Mouse (Mus musculus): ENCODE results near the gene Plekha5. TPM values are rescaled to one million over a fixed set of nuclear protein-coding genes. Genes with fewer than 3 reads are reported as not detected.
"Not testable (repeated sequence)": the region's sequence is repeated elsewhere in the genome, so short reads cannot be mapped to it uniquely, and the experiment has no call there.

Gene Plekha5
- polyA plus RNA-seq, 1 experiment from 2014 or later, result 5.2 TPM

DNA sequence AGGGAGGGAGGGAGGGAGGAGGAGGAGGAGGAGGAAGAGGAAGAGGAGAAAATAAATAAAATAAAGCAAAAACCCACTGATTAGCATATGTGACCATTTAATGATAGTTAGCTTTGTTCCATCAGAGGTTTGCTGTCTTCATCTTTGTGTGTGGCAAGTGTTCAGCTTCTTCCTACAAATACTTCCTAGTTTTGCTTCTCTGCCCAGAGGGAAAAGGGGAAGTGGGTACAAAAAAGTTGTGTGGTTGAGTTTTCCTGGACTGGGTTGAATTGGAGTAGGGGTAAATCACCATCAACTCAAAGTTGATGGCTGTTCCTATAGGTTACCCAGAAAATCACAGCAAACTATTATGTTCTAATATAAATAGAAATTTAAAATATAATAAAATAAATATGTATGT is 65.7 kb downstream of the Plekha5 start:
- Histone ChIP-seq H3K4me3 (ENCODE audit: low read depth, low read length) (no peak overlapping the region), H3K27me3 (ENCODE audit: insufficient read depth, low read length) (no peaks in the 10 kb centered on the region), H3K9ac (replicated peaks) (no peak overlapping the region), H3K9me3 (ENCODE audit: low read length) (no peaks in the 10 kb centered on the region), H3K4me1 (ENCODE audit: insufficient read depth) (peaks cover 19% of the 10 kb centered on the region), H3K4me2 (ENCODE audit: low read depth, low read length) (no peak overlapping the region), H3K36me3 (replicated peaks; ENCODE audit: insufficient read depth, low read length) (no peaks in the 10 kb centered on the region), H3K27ac (ENCODE audit: low read depth) (no peak overlapping the region)
- ATAC-seq, result no peak
- TF ChIP-seq CTCF (IDR thresholded peaks at IDR 0.05; ENCODE audit: low read depth), result no peak
- no peak for TF ChIP-seq EP300 (IDR thresholded peaks at IDR 0.05; ENCODE audit: low read depth)
- DNase-seq, result no peak

DNA sequence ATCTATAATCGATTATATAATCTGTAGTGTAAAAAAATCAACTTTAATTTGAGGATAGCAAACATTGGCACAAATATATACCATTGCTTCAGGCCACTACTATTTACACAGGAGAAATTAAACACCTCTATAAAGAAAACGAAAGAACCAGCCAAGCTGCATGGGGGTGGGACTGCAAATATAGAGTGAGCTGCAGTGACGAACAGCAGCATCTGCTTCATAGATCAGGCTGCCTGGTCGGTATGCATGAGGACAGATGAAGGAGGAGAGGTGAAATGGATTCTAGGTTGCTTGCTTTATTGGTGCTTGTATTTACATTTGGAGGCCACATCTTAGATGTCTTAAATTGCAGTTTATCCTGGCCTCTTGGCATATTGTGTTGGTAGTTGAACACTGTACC is 66.4 kb downstream of the Plekha5 start:
- H3K4me3 ChIP-seq (ENCODE audit: low read depth, low read length), result no peak overlapping the region
- WGBS (ENCODE audit: insufficient replicate concordance), result 54% methylated on average over 4 of the region's 4 CpGs
- H3K36me3 ChIP-seq (replicated peaks; ENCODE audit: insufficient read depth, low read length), result no peaks in the 10 kb centered on the region
- no peaks in the 10 kb centered on the region for H3K27me3 ChIP-seq (ENCODE audit: insufficient read depth, low read length)
- DNase-seq (no peak), ATAC-seq (no peak)
- peaks cover 19% of the 10 kb centered on the region for H3K4me1 ChIP-seq (ENCODE audit: insufficient read depth)
- TF ChIP-seq EP300 (IDR thresholded peaks at IDR 0.05; ENCODE audit: low read depth), result no peak
- no peak for TF ChIP-seq CTCF (IDR thresholded peaks at IDR 0.05; ENCODE audit: low read depth)
- H3K9me3 ChIP-seq (ENCODE audit: low read length), result no peaks in the 10 kb centered on the region
- H3K27ac ChIP-seq (ENCODE audit: low read depth), result no peak overlapping the region
- H3K4me2 ChIP-seq (ENCODE audit: low read depth, low read length), result no peak overlapping the region
- no peak overlapping the region for H3K9ac ChIP-seq (replicated peaks)

DNA sequence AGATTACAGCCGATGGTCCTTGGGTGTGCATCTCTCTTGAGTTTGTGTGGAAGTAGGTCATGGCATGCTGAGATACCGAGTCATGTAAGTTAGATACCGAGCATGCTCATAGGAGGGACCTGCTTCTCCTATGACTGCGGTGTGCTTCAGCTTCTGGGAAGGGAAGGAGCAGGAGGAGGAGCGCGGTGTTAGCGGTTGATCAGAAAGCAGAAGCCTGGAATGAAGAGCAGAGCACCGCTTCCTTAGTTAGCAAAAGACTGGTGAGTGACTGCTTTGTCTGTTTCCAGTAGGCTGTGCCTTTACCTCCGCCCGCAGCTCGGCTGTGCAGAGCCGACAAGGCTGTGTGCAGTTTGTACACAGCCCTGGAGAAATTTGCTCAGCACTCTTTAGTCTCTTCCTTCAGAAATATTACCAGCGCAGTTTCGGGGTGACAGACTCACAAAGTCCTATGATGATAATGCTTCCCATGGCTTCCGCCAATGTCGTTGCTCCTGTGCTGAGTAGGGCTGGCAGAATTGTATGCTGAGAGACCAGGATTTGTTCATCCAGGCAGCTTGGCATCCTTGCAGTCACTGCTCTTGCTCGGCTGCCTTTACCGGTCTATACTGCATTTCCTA is 67.2 kb downstream of the Plekha5 start:
- Histone ChIP-seq H3K36me3 (replicated peaks; ENCODE audit: insufficient read depth, low read length) (no peaks in the 10 kb centered on the region), H3K4me3 (ENCODE audit: low read depth, low read length) (no peak overlapping the region), H3K4me1 (ENCODE audit: insufficient read depth) (peaks cover 18% of the 10 kb centered on the region), H3K27ac (ENCODE audit: low read depth) (no peak overlapping the region), H3K4me2 (ENCODE audit: low read depth, low read length) (no peak overlapping the region), H3K9ac (replicated peaks) (no peak overlapping the region), H3K27me3 (ENCODE audit: insufficient read depth, low read length) (no peaks in the 10 kb centered on the region), H3K9me3 (ENCODE audit: low read length) (no peaks in the 10 kb centered on the region)
- ATAC-seq (no peak), DNase-seq (no peak)
- 70% methylated on average over 18 of the region's 18 CpGs for WGBS (ENCODE audit: insufficient replicate concordance)
- no peak for TF ChIP-seq CTCF (IDR thresholded peaks at IDR 0.05; ENCODE audit: low read depth)
- TF ChIP-seq EP300 (IDR thresholded peaks at IDR 0.05; ENCODE audit: low read depth), result no peak

DNA sequence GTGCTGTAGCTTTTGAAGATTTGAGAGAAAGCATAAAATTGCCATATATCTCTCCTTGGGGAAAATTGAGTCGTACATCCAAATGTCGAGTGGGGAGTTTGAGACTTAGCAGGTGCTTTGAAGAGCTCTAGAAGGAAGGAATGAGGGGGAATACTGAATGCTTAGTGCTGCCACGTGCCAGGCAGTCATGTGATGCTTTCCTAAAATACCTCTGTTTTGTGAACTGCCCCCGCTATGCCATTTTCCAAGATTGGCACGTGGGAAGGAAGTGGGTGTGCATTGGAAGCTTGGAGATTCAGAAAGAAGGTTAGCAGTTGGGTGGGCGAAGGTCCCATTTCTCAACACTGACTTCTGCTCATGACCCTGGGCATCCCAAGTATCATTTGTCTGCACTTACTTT is 68.2 kb downstream of the Plekha5 start:
- no peaks in the 10 kb centered on the region for H3K9me3 ChIP-seq (ENCODE audit: low read length)
- no peaks in the 10 kb centered on the region for H3K36me3 ChIP-seq (replicated peaks; ENCODE audit: insufficient read depth, low read length)
- H3K4me3 ChIP-seq (ENCODE audit: low read depth, low read length), result no peak overlapping the region
- ATAC-seq (no peak), DNase-seq (no peak)
- TF ChIP-seq EP300 (IDR thresholded peaks at IDR 0.05; ENCODE audit: low read depth) (no peak), CTCF (IDR thresholded peaks at IDR 0.05; ENCODE audit: low read depth) (no peak)
- H3K4me2 ChIP-seq (ENCODE audit: low read depth, low read length), result no peak overlapping the region
- no peak overlapping the region for H3K9ac ChIP-seq (replicated peaks)
- WGBS (ENCODE audit: insufficient replicate concordance), result 69% methylated on average over 6 of the region's 6 CpGs
- peaks cover 15% of the 10 kb centered on the region for H3K4me1 ChIP-seq (ENCODE audit: insufficient read depth)
- no peak overlapping the region for H3K27ac ChIP-seq (ENCODE audit: low read depth)
- H3K27me3 ChIP-seq (ENCODE audit: insufficient read depth, low read length), result no peaks in the 10 kb centered on the region

DNA sequence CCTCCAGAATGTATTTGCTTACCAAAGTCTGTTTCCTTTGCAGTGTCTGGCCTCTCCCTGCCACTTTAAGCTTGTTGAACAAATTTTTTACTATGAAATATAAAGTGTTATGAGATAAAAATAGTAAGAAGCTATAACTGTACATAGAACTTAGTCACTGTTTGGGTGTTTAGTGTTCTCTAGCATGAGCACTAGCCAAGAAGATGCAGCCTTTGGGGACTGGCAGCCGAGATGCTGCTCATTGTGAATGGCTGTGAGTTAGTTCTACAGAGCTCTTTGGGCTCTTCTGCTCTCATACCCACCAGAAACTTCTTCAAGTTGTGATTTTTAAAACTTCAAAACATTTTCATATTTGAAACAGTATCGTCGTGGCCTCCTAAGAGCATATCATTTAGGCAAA is 74.2 kb downstream of the Plekha5 start:
- Histone ChIP-seq H3K36me3 (replicated peaks; ENCODE audit: insufficient read depth, low read length) (0 out of 2 replicates have a peak, but pooled peaks cover 2% of the 10 kb centered on the region), H3K4me2 (ENCODE audit: low read depth, low read length) (no peak overlapping the region), H3K27me3 (ENCODE audit: insufficient read depth, low read length) (no peaks in the 10 kb centered on the region), H3K9me3 (ENCODE audit: low read length) (no peaks in the 10 kb centered on the region), H3K4me1 (ENCODE audit: insufficient read depth) (peaks cover 8% of the 10 kb centered on the region; the same call in 1 of the 2 replicates), H3K9ac (replicated peaks) (no peak overlapping the region), H3K4me3 (ENCODE audit: low read depth, low read length) (no peak overlapping the region), H3K27ac (ENCODE audit: low read depth) (no peak overlapping the region)
- DNase-seq (no peak), ATAC-seq (no peak)
- 81% methylated on average over 3 of the region's 3 CpGs for WGBS (ENCODE audit: insufficient replicate concordance)
- TF ChIP-seq CTCF (IDR thresholded peaks at IDR 0.05; ENCODE audit: low read depth) (no peak), EP300 (IDR thresholded peaks at IDR 0.05; ENCODE audit: low read depth) (no peak)

DNA sequence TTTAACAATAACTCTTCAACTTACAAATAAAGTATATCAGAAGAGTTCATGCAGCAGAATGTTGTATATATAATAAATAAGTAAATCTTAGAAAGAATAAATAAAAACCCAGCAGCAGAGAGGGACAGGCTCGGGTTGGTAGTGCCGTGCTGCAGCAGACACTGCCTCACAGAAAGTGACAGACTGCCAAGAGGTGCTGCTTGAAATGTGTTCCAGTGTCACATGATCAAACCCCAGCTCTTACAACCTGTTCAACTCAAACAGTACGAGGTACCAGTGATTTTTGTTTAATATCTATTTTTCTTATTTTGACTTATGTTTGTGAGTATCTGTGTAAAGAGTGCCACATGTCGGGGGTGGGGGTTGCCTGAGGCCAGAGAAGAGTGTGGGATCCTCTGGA is 75.1 kb downstream of the Plekha5 start:
- Histone ChIP-seq H3K4me2 (ENCODE audit: low read depth, low read length) (no peak overlapping the region), H3K36me3 (replicated peaks; ENCODE audit: insufficient read depth, low read length) (0 out of 2 replicates have a peak, but pooled peaks cover 2% of the 10 kb centered on the region), H3K27me3 (ENCODE audit: insufficient read depth, low read length) (no peaks in the 10 kb centered on the region), H3K4me3 (ENCODE audit: low read depth, low read length) (no peak overlapping the region), H3K27ac (ENCODE audit: low read depth) (no peak overlapping the region), H3K9me3 (ENCODE audit: low read length) (no peaks in the 10 kb centered on the region), H3K9ac (replicated peaks) (no peak overlapping the region), H3K4me1 (ENCODE audit: insufficient read depth) (peaks cover 8% of the 10 kb centered on the region; the same call in 1 of the 2 replicates)
- WGBS (ENCODE audit: insufficient replicate concordance), result 65% methylated on average over 4 of the region's 4 CpGs
- no peak for ATAC-seq
- DNase-seq, result no peak
- TF ChIP-seq CTCF (IDR thresholded peaks at IDR 0.05; ENCODE audit: low read depth) (no peak), EP300 (IDR thresholded peaks at IDR 0.05; ENCODE audit: low read depth) (no peak)

DNA sequence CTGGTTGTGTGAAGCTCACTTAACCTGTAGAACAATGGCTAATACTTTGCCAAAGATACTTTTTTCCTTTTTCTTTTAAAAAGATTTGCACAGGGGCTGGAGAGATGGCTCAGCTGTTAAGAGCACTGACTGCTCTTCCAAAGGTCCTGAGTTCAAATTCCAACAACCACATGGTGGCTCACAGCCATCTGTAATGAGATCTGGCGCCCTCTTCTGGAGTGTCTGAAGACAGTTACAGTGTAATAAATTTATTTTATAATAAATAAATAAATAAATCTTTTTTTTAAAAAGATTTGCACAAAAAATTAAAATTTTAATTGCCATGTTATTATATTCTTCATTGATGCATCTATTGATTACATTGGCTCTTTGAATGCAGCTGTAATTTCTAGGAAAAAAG is 77.0 kb downstream of the Plekha5 start:
- not testable (repeated sequence) for DNase-seq; H3K4me1 ChIP-seq (ENCODE audit: insufficient read depth); H3K9me3 ChIP-seq (ENCODE audit: low read length); H3K9ac ChIP-seq (replicated peaks); ATAC-seq; H3K4me2 ChIP-seq (ENCODE audit: low read depth, low read length); H3K4me3 ChIP-seq (ENCODE audit: low read depth, low read length); H3K36me3 ChIP-seq (replicated peaks; ENCODE audit: insufficient read depth, low read length); H3K27me3 ChIP-seq (ENCODE audit: insufficient read depth, low read length); H3K27ac ChIP-seq (ENCODE audit: low read depth)
- 47% methylated on average over 1 of the region's 1 CpGs for WGBS (ENCODE audit: insufficient replicate concordance)
- TF ChIP-seq CTCF (IDR thresholded peaks at IDR 0.05; ENCODE audit: low read depth), result peak; percentile 13; the same call in 1 of the 2 replicates

All from liver, postnatal 0 days (tissue).